Mouse (Mus musculus) brain, embryonic 14.5 days (tissue): ENCODE data around the gene Ell2.

ENCODE experiments used
- CTCF ChIP-seq: fragments of 200-500 bp; IDR thresholded peaks from 2 replicates; pipeline ENCODE4 v1.5.1; 2012; ENCODE audit warnings: inconsistent platforms, mild to moderate bottlenecking, moderate library complexity, borderline replicate concordance; ENCODE audit not compliant: insufficient read depth, insufficient read length; ENCODE audit errors: extremely low read depth
- POLR2A ChIP-seq: fragments of 200-500 bp; IDR thresholded peaks from 2 replicates; pipeline ENCODE4 v1.6.1; 2012; ENCODE audit warnings: mild to moderate bottlenecking, inconsistent platforms, borderline replicate concordance; ENCODE audit not compliant: poor library complexity, insufficient read depth, insufficient read length, severe bottlenecking; ENCODE audit errors: extremely low read depth

DNA sequence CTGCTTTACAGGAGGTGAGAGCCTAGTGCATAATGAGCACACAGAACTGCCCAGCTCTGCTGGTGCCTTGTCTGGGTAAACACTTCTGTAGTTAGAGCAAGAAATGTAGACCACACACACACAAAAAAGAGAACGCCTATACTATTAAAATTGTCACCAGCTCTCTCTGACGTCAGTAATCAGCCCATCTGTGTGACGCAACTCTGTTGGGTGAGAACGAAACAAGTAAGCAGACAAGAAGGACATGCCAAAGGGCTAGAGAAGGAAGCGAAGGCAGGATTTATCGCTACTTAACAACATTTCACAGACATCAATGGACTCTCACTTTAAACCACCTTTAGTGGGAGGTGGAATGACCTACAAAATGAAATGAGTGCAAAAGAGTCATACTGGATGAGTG is 71.6 kb downstream of the Ell2 start:
- TF ChIP-seq POLR2A (no peak), CTCF (no peak)
